Comparison of ENCODE assay signal across 30 mouse cellular contexts in genomic region chr6:111408750-111409149, GRCm38 (mm10).
DNase-seq lines count a peak whose midpoint lies in the region; ATAC-seq and TF ChIP-seq lines count a peak whose summit lies in the region.
"Had no signal": no experiment of that assay in that cellular context is flagged by ENCODE, and none has a peak within 500 bp of the region (broad histone marks: within the 10 kb centered on the region; RNA-seq: fewer than 3 reads in every experiment).

No protein-coding gene starts in this region.

- no peak overlapping the region for H3K4me2 ChIP-seq in forebrain, embryonic 16.5 days (ENCODE audit: low read length)
- H3K4me2 ChIP-seq in forebrain, embryonic 11.5 days (ENCODE audit: low read depth, low read length, severe bottlenecking) = no peak overlapping the region
- no peak overlapping the region for H3K4me2 ChIP-seq in liver, embryonic 12.5 days
- H3K4me2 ChIP-seq: hindbrain, embryonic 15.5 days; kidney, embryonic 15.5 days; liver, embryonic 15.5 days; lung, embryonic 15.5 days had no signal

- no peaks in the 10 kb centered on the region for H3K4me1 ChIP-seq in forebrain, embryonic 16.5 days (replicated peaks; ENCODE audit: control insufficient read depth, insufficient read depth, low read length)
- no peaks in the 10 kb centered on the region for H3K4me1 ChIP-seq in forebrain, embryonic 11.5 days (replicated peaks; ENCODE audit: control insufficient read depth, insufficient read depth, low read length)
- no peaks in the 10 kb centered on the region for H3K4me1 ChIP-seq in liver, embryonic 12.5 days
- H3K4me1 ChIP-seq: hindbrain, embryonic 10.5 days; hindbrain, embryonic 15.5 days; kidney, embryonic 15.5 days; liver, embryonic 15.5 days; lung, embryonic 15.5 days; midbrain, embryonic 10.5 days had no signal

- no peak overlapping the region for H3K4me3 ChIP-seq in forebrain, embryonic 16.5 days (replicated peaks; ENCODE audit: low read length)
- H3K4me3 ChIP-seq in forebrain, embryonic 11.5 days (ENCODE audit: low read depth, low read length) = no peak overlapping the region
- H3K4me3 ChIP-seq in layer of hippocampus, adult 2 months = no peak overlapping the region
- H3K4me3 ChIP-seq in liver, embryonic 12.5 days = no peak overlapping the region
- H3K4me3 ChIP-seq: hindbrain, embryonic 10.5 days; hindbrain, embryonic 15.5 days; kidney, embryonic 15.5 days; liver, embryonic 15.5 days; lung, embryonic 15.5 days; midbrain, embryonic 10.5 days had no signal

- no peak overlapping the region for H3K9ac ChIP-seq in forebrain, embryonic 16.5 days (replicated peaks; ENCODE audit: low read depth, low read length)
- H3K9ac ChIP-seq in forebrain, embryonic 11.5 days (ENCODE audit: low read length) = no peak overlapping the region
- no peak overlapping the region for H3K9ac ChIP-seq in liver, embryonic 12.5 days
- H3K9ac ChIP-seq: hindbrain, embryonic 15.5 days; kidney, embryonic 15.5 days; liver, embryonic 15.5 days; lung, embryonic 15.5 days had no signal

- 0 out of 2 replicates have a peak, but pooled peaks have one; percentile 28 for ATAC-seq in forebrain, embryonic 16.5 days
- ATAC-seq in forebrain, embryonic 11.5 days (replicated peaks; ENCODE audit: low FRiP score) = no peak
- no peak for ATAC-seq in liver, embryonic 12.5 days
- ATAC-seq: inflammation-experienced regulatory T-cells, adult 6 months; midbrain, embryonic 16.5 days had no signal

- TF ChIP-seq CTCF in layer of hippocampus, adult 2 months (conservative IDR thresholded peaks at IDR 0.05) = no peak

- no peaks in the 10 kb centered on the region for H3K9me3 ChIP-seq in forebrain, embryonic 16.5 days (ENCODE audit: control insufficient read depth, low read length)
- no peaks in the 10 kb centered on the region for H3K9me3 ChIP-seq in forebrain, embryonic 11.5 days (ENCODE audit: control insufficient read depth, low read length)
- no peaks in the 10 kb centered on the region for H3K9me3 ChIP-seq in liver, embryonic 12.5 days (replicated peaks)
- H3K9me3 ChIP-seq: hindbrain, embryonic 10.5 days; hindbrain, embryonic 15.5 days; kidney, embryonic 15.5 days; liver, embryonic 15.5 days; lung, embryonic 15.5 days; midbrain, embryonic 10.5 days had no signal

- no peaks in the 10 kb centered on the region for H3K36me3 ChIP-seq in forebrain, embryonic 16.5 days (ENCODE audit: control insufficient read depth, insufficient read depth)
- no peaks in the 10 kb centered on the region for H3K36me3 ChIP-seq in forebrain, embryonic 11.5 days (ENCODE audit: control insufficient read depth, insufficient read depth, low read length)
- no peaks in the 10 kb centered on the region for H3K36me3 ChIP-seq in liver, embryonic 12.5 days
- H3K36me3 ChIP-seq: G1E; hindbrain, embryonic 10.5 days; hindbrain, embryonic 15.5 days; kidney, embryonic 15.5 days; liver, embryonic 15.5 days; lung, embryonic 15.5 days; midbrain, embryonic 10.5 days had no signal

- no peaks in the 10 kb centered on the region for H3K27me3 ChIP-seq in forebrain, embryonic 16.5 days (replicated peaks; ENCODE audit: control insufficient read depth, insufficient read depth, low read length)
- H3K27me3 ChIP-seq in forebrain, embryonic 11.5 days (ENCODE audit: control insufficient read depth, insufficient read depth, low read length) = no peaks in the 10 kb centered on the region
- no peaks in the 10 kb centered on the region for H3K27me3 ChIP-seq in liver, embryonic 12.5 days (replicated peaks)
- H3K27me3 ChIP-seq: hindbrain, embryonic 15.5 days; kidney, embryonic 15.5 days; liver, embryonic 15.5 days; lung, embryonic 15.5 days had no signal

- no peak overlapping the region for H3K27ac ChIP-seq in forebrain, embryonic 16.5 days (ENCODE audit: low read length)
- H3K27ac ChIP-seq in forebrain, embryonic 11.5 days (ENCODE audit: low read depth, low read length) = no peak overlapping the region
- peak overlapping the region; percentile 50 for H3K27ac ChIP-seq in layer of hippocampus, adult 2 months
- H3K27ac ChIP-seq in liver, embryonic 12.5 days = no peak overlapping the region
- H3K27ac ChIP-seq: hindbrain, embryonic 10.5 days; hindbrain, embryonic 15.5 days; kidney, embryonic 15.5 days; liver, embryonic 15.5 days; lung, embryonic 15.5 days; midbrain, embryonic 10.5 days; stomach, postnatal 0 days had no signal

- intact Hi-C loops in left cerebral cortex, postnatal 36 days (cut with DNase I) = no loop called here

- DNase-seq in forebrain, embryonic 11.5 days (ENCODE audit: low spot score) = no peak
- DNase-seq in layer of hippocampus, adult 2 months (ENCODE audit: low spot score in 2 of 2) = peak in 1 of 2 experiments; percentile 19
- DNase-seq in layer of hippocampus, postnatal 25 days (ENCODE audit: extremely low spot score in 1 of 2, low spot score in 1 of 2) = no peak
- peak; percentile 42 to 57 for DNase-seq in right cerebral cortex, adult 2 months (ENCODE audit: low spot score in 2 of 2)
- DNase-seq in right cerebral cortex, postnatal 14 days = no peak
- peak; percentile 24 to 31 for DNase-seq in left cerebral cortex, postnatal 36 days (ENCODE audit: low spot score in 2 of 2)
- DNase-seq: adrenal gland, adult 8-10 months; cerebellum, adult 9-10 months; cerebellum, postnatal 36 days; gastrocnemius, postnatal 14 days; heart, postnatal 14 days; kidney, adult 11 months; kidney, postnatal 4 days; layer of hippocampus, postnatal 36 days; liver; spleen, adult 18-20 months; thymus, adult 2 months; thymus, postnatal 36 days had no signal

- 76% methylated on average over 8 of the region's 8 CpGs for WGBS in forebrain, embryonic 16.5 days
- 90% methylated on average over 8 of the region's 8 CpGs for WGBS in forebrain, embryonic 11.5 days
- WGBS in liver, embryonic 12.5 days (ENCODE audit: insufficient replicate concordance) = 72% methylated on average over 8 of the region's 8 CpGs

Comparison
In these comparisons a context has a peak if more than half of its experiments do, and no peak if none do; other contexts are left out.
1. DNase-seq: peak in right cerebral cortex, adult 2 months (2 of 2) and left cerebral cortex, postnatal 36 days (2 of 2); none in forebrain, embryonic 11.5 days (single experiment), layer of hippocampus, postnatal 25 days (0 of 2) and right cerebral cortex, postnatal 14 days (single experiment).